Mouse (Mus musculus) forebrain, embryonic 16.5 days (tissue): ENCODE results near the gene Miox. TPM values are rescaled to one million over a fixed set of nuclear protein-coding genes. Genes with fewer than 3 reads are reported as not detected.

ENCODE experiments used
- ATAC-seq: fragments of 200-750 bp; cut with Nextera tagmentation; 2 replicates; pipeline ENCODE4 v1.8.0; 2017; ENCODE audit warnings: mild to moderate bottlenecking, moderate library complexity
- H3K27ac ChIP-seq: fragments of 300-500 bp; sonication (generic); 2 replicates; pipeline ENCODE4 v1.5.1; 2014; ENCODE audit warnings: low read length, control low read depth
- H3K27me3 ChIP-seq: fragments of 300-500 bp; sonication (generic); replicated peaks from 2 replicates; pipeline ENCODE4 v1.6.1; 2014; ENCODE audit warnings: low read length; ENCODE audit not compliant: control insufficient read depth, insufficient read depth
- H3K36me3 ChIP-seq: fragments of 300-500 bp; sonication (generic); 2 replicates; pipeline ENCODE4 v1.6.1; 2014; ENCODE audit not compliant: control insufficient read depth, insufficient read depth
- H3K4me1 ChIP-seq: fragments of 300-500 bp; sonication (generic); replicated peaks from 2 replicates; pipeline ENCODE4 v1.6.1; 2014; ENCODE audit warnings: low read length; ENCODE audit not compliant: control insufficient read depth, insufficient read depth
- H3K4me2 ChIP-seq: fragments of 300-500 bp; sonication (generic); 2 replicates; pipeline ENCODE4 v1.6.1; 2014; ENCODE audit warnings: mild to moderate bottlenecking, low read length, control low read depth
- H3K4me3 ChIP-seq: fragments of 300-500 bp; sonication (generic); replicated peaks from 2 replicates; pipeline ENCODE4 v1.5.1; 2014; ENCODE audit warnings: mild to moderate bottlenecking, low read length, control low read depth
- H3K9ac ChIP-seq: fragments of 300-500 bp; sonication (generic); replicated peaks from 2 replicates; pipeline ENCODE4 v1.6.1; 2014; ENCODE audit warnings: low read depth, low read length, control low read depth
- H3K9me3 ChIP-seq: fragments of 300-500 bp; sonication (generic); 2 replicates; pipeline ENCODE4 v1.6.1; 2016; ENCODE audit warnings: low read length; ENCODE audit not compliant: control insufficient read depth
- WGBS: fragments of 180-500 bp; shearing (Covaris S2); extraction: QIAGEN DNeasy Blood & Tissue Kit; methylation state at CpG from one replicate; pipeline ENCODE4 v1.1.7; 2014; 5-methylcytosine and 5-hydroxymethylcytosine counted together
- polyA plus RNA-seq: library from polyadenylated mRNA; unstranded; fragments of >200 nt; fragmentation: Nextera tagmentation; extraction: Ambion mirVana; gene quantifications from 2 replicates; pipeline ENCODE4 v1.2.1, GENCODE M21; 2015

Miox gene
- polyA plus RNA-seq, 1 experiment from 2014 or later, result not detected

- 2% methylated on average over 35 of the region's 35 CpGs for WGBS
- peak; percentile 85 for ATAC-seq
Observed at GRCm38 (mm10) chr15:89373027-89373761, 39.0 kb downstream of the Miox start.

DNA sequence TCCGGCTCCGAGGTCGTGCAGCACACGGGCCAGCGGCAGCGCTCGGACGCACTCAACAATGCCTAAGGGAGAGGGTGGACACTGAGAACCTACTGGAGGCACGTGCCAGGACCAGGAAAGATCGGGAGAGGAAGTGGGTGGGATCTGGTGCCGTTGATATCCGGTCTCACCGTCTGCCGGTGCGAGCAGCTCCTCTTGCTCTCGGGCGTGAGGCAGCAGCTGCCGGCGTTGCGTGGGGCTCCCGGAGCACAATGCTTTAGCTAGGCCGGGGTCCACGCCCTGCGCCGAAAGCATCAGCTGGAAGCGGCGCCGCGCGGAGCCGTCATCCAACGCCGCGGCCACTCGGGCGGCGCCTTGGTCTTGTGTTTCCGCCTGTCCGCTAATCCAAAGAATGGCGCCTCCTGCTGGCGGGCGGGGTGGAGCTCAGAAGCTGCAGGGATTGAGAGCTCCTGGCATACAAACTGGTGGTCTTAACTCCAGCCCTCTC, 39.6 kb downstream of the Miox start, which contains the start of gene Sco2:
Gene Sco2 (minus strand): TSS at position 85 of the 487 bp plus-strand sequence.
- under 1% methylated on average over 40 of the region's 42 CpGs for WGBS

More at GRCm38 (mm10) chr15:89373027-89373761, 39.0 kb downstream of the Miox start:
- peaks cover 29% of the 10 kb centered on the region for H3K36me3 ChIP-seq
- H3K9me3 ChIP-seq, result no peaks in the 10 kb centered on the region
- H3K27ac ChIP-seq, result peak overlapping the region; percentile 92
- H3K9ac ChIP-seq, result peak overlapping the region; percentile 91
- peaks cover 22% of the 10 kb centered on the region for H3K27me3 ChIP-seq
- peak overlapping the region; percentile 89 for H3K4me3 ChIP-seq
- peaks cover 14% of the 10 kb centered on the region for H3K4me1 ChIP-seq
- peak overlapping the region; percentile 75 for H3K4me2 ChIP-seq

GRCm38 (mm10) chr15:89374340-89374739, 40.1 kb downstream of the Miox start:
- Histone ChIP-seq H3K9ac (peak overlapping the region; percentile 91), H3K36me3 (peaks cover 24% of the 10 kb centered on the region), H3K4me2 (peak overlapping the region; percentile 75), H3K4me1 (peaks cover 25% of the 10 kb centered on the region), H3K27ac (peak overlapping the region; percentile 92; the same call in 1 of the 2 replicates), H3K4me3 (peak overlapping the region; percentile 89), H3K9me3 (no peaks in the 10 kb centered on the region), H3K27me3 (peaks cover 33% of the 10 kb centered on the region)
- WGBS, result 45% methylated on average over 9 of the region's 9 CpGs
- no peak for ATAC-seq

More for the DNA sequence above, 39.6 kb downstream of the Miox start, which contains the start of gene Sco2:
- Histone ChIP-seq H3K27ac (peak within 1 kb of the TSS; percentile 92), H3K4me2 (peak within 1 kb of the TSS; percentile 75), H3K36me3 (peaks cover 25% of the 10 kb centered on the region), H3K4me1 (peaks cover 20% of the 10 kb centered on the region), H3K27me3 (peaks cover 28% of the 10 kb centered on the region), H3K9me3 (no peaks in the 10 kb centered on the region), H3K9ac (peak within 1 kb of the TSS; percentile 91), H3K4me3 (peak within 1 kb of the TSS; percentile 89)
- peak; percentile 89 for ATAC-seq

- no peak overlapping the region for H3K4me3 ChIP-seq
- peaks cover 21% of the 10 kb centered on the region for H3K36me3 ChIP-seq
Observed at GRCm38 (mm10) chr15:89374801-89375534, 40.8 kb downstream of the Miox start.

DNA sequence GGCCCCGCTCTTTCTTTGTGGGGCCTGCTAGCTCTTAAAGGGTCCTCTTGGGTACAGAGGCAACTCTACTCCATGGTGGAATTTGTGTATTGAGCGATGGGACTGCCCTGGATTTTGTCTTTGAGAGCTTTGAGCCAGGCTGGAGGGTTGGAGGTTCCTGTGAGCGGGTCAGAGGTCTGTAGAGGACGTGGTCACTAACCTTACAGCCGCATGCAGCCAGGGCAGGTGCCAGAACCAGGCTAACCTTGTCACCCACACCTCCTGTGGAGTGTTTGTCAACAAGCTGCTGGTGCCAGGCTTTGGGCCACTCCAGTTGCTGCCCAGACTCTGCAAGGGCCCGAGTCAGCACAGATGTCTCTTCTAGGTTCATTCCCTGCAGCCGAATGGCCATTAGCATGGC, 41.8 kb downstream of the Miox start:
- Histone ChIP-seq H3K9me3 (no peaks in the 10 kb centered on the region), H3K9ac (no peak overlapping the region), H3K4me1 (peaks cover 27% of the 10 kb centered on the region), H3K27ac (no peak overlapping the region), H3K4me2 (no peak overlapping the region), H3K27me3 (peaks cover 40% of the 10 kb centered on the region), H3K36me3 (peaks cover 13% of the 10 kb centered on the region), H3K4me3 (no peak overlapping the region)
- no peak for ATAC-seq
- WGBS, result 83% methylated on average over 7 of the region's 7 CpGs

More at GRCm38 (mm10) chr15:89374801-89375534, 40.8 kb downstream of the Miox start:
- no peaks in the 10 kb centered on the region for H3K9me3 ChIP-seq
- no peak overlapping the region for H3K27ac ChIP-seq
- no peak overlapping the region for H3K4me2 ChIP-seq
- ATAC-seq, result no peak
- WGBS, result 91% methylated on average over 17 of the region's 17 CpGs
- H3K27me3 ChIP-seq, result peaks cover 37% of the 10 kb centered on the region
- no peak overlapping the region for H3K9ac ChIP-seq
- peaks cover 27% of the 10 kb centered on the region for H3K4me1 ChIP-seq

DNA sequence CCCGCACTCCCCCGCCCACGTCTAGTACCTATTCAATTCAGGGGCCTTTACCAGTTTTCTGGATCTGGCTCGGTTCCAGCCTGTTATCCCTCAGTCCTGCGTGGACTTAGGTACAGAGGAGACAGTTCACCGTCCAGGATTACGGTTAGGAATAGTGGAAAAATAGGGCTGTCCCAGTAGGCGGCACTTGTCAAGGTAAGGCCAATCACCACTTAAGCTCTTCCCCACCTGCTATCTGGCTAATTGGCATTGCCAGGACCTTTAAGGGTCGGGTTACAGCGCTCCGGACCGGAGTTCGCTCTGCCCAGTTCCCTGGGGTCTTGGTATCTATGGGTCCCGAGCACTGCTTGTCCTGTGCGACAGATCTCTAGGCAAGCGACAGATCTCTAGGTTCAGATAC, 42.8 kb downstream of the Miox start, which contains the start of gene Tymp:
Gene Tymp (minus strand): TSS at position 83 of the 400 bp plus-strand sequence.
- Histone ChIP-seq H3K4me1 (peaks cover 27% of the 10 kb centered on the region), H3K27ac (no peak within 1 kb of the TSS), H3K9me3 (no peaks in the 10 kb centered on the region), H3K4me3 (no peak within 1 kb of the TSS), H3K27me3 (peaks cover 40% of the 10 kb centered on the region), H3K36me3 (peaks cover 7% of the 10 kb centered on the region), H3K9ac (no peak within 1 kb of the TSS), H3K4me2 (no peak within 1 kb of the TSS)
- ATAC-seq, result no peak
- 21% methylated on average over 16 of the region's 16 CpGs for WGBS

DNA sequence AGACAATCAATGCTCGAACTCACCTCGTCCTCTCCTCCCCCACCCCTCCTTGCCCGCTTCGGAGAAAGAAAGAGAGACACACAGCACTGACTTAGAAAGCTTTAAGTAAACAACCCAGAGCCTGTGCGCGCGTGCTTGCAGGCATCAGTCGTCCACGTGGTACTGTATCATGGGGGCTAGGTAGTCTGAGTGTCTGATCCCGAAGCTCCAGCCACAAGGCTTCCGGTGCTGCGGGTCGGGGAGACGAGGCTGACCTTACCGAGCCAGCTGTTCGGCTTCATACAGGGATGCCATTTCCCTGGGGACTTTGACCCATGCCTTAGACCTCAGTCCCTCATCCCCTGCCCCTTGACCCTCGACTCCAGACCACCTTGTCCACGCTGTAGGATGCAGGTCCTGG, 43.2 kb downstream of the Miox start:
- H3K36me3 ChIP-seq, result peaks cover 4% of the 10 kb centered on the region
- H3K4me2 ChIP-seq, result no peak overlapping the region
- H3K4me1 ChIP-seq, result peaks cover 27% of the 10 kb centered on the region
- WGBS, result 7% methylated on average over 18 of the region's 18 CpGs
- H3K9me3 ChIP-seq, result no peaks in the 10 kb centered on the region
- H3K27ac ChIP-seq, result no peak overlapping the region
- no peak overlapping the region for H3K4me3 ChIP-seq
- no peak overlapping the region for H3K9ac ChIP-seq
- peaks cover 40% of the 10 kb centered on the region for H3K27me3 ChIP-seq
- no peak for ATAC-seq

GRCm38 (mm10) chr15:89377938-89378828, 44.0 kb downstream of the Miox start:
- peak overlapping the region; percentile 38 for H3K4me3 ChIP-seq
- H3K4me2 ChIP-seq, result peak overlapping the region; percentile 62
- H3K27me3 ChIP-seq, result peaks cover 40% of the 10 kb centered on the region
- ATAC-seq, result no peak
- H3K27ac ChIP-seq, result no peak overlapping the region
- 12% methylated on average over 46 of the region's 46 CpGs for WGBS
- H3K9ac ChIP-seq, result peak overlapping the region; percentile 46
- H3K4me1 ChIP-seq, result peaks cover 20% of the 10 kb centered on the region
- H3K9me3 ChIP-seq, result no peaks in the 10 kb centered on the region
- no peaks in the 10 kb centered on the region for H3K36me3 ChIP-seq
